Mouse (Mus musculus) E14TG2a.4 (cell line): ENCODE measurements around the gene Cacng2.

Source experiments
- CTCF ChIP-seq: conservative IDR thresholded peaks from 2 replicates; pipeline ENCODE4 v1.5.1; 2014; ENCODE audit warnings: low read length
- NANOG ChIP-seq: IDR thresholded peaks from 2 replicates; pipeline ENCODE4 v1.6.1; 2014; ENCODE audit warnings: borderline replicate concordance, low read length, mixed read lengths
- POU5F1 ChIP-seq: IDR thresholded peaks from 2 replicates; pipeline ENCODE4 v1.6.1; 2014; ENCODE audit warnings: low read length, borderline replicate concordance

DNA sequence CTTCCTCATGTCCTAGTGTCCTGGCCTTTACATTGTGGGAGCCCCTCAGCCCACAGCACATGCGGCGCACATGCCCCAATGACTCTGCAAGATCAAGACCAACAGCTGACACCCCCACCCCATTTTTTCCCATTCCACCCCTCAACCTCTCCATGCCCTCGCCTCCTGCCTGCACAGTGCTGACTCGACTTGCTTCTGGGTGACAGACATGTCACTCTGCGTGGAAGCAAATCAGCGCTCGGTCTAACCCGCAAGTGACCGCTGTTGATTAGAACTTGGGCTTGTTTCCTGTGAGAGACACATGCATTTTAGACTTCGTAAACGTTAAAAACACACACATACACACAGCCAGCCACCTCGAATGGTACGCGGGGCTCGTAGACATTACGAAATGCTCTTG lies 2.1 kb downstream of the Cacng2 start:
- TF ChIP-seq CTCF (no peak), POU5F1 (no peak), NANOG (no peak)
